Mouse (Mus musculus) bone marrow, adult 2 months (tissue): ENCODE measurements at regions not wholly inside any gene's neighbourhood (a gene's known extent, or its start where the extent isn't known, plus 50 kb on each side); places are given as distances from the start of the nearest gene placed in this dataset.

ENCODE experiments used
- CTCF ChIP-seq: fragments of 200-500 bp; IDR thresholded peaks from 2 replicates; pipeline ENCODE4 v1.5.1; 2011; ENCODE audit warnings: low read length, control low read depth; ENCODE audit not compliant: control insufficient read depth, insufficient read depth
- POLR2A ChIP-seq: fragments of 200-500 bp; IDR thresholded peaks from 2 replicates; pipeline ENCODE4 v1.6.1; 2011; ENCODE audit warnings: low read depth, mild to moderate bottlenecking, control low read depth, low read length, borderline replicate concordance; ENCODE audit not compliant: control insufficient read depth

DNA sequence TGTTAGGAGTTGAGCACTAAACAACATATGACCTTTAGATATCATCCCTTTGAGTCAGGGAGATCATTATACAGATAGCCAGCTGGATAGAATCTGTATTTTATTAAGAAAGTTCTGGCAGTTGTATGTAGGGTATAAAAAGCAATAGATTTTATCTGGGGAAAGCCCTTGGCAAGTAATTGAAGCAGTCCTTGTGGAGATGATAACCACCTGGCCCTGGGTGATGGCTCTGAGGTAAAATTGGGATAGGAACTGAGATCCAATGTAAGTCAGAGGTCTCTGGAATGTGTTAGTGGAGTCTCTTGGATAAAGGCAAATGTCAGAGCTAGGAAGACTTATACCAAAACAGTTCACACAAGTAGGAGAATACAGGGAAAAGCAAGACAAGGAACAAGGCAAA is 1547.0 kb upstream of the Slc10a2 start:
- no peak for TF ChIP-seq CTCF
- no peak for TF ChIP-seq POLR2A
